Mouse (Mus musculus): Measurements from ENCODE around the gene Hibch.

Hibch gene

DNA sequence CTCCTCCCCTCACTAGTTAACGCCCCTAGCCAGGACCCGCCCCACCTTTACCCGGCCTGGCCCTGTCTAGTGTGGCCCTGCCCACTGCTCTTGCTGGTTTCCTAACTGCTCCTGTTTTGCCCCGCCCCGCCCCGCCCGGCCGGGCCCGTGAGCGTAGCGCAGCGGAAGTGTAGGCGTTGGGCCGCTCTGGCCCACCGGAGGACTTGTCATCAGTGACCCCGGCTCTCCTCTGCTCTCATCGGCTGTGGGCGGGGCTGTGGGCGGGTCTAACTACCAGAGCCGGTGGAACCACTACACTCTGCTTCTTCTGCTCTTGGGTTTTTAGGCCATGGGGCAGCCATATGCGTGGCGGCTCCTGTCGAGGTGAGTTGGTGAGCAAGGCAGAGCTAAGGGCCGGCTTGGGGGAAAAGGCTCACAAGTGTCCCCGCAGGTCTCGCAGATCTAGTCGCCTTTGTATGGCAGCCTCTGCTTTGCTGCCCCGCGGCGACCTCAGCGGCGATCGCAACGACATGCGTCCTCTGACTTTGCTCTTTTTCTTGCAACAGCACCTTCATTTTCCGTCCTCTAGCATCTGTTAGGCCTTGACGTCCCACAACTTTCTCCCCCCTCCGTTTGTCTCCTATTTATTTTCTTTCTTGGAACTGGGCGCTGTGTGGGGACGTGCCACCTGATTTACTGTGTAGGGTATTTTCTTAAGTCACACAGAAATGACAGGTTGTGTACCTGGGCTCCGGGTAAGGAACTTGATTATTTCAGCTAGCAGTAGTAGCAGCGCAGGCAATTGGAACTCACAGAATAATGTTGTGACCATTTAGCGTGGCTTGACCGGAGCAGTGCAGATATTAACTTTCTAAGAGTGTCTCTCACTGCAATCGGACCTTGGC is at the start of gene Hibch:
Hibch (plus strand) TSS at position 148 of the 884 bp plus-strand sequence.
- peak; percentile 100 for DNase-seq

DNA sequence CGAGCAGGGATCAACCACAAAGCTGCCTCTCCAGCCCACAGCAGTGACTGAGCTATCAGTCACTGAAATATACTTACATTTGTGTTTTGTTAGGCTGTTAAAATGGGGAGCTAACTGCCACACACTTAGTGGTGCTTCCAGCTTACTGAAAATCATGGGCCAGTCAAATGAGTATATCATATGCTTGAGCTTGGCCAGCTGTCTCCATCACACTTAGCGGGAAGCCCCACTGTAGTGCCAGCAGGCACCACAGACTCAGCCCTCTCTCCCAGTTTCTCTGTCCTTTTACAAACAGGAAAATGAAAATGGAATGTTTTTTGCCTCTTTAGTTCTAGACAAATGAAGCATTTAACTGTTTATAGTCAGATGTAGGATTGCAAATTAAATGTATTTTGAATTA is 48.8 kb upstream of the Hibch start:
- no peak for DNase-seq

GRCm38 (mm10) chr1:52799056-52799726 is 45.5 kb upstream of the Hibch start:
- DNase-seq = no peak

- no peak for DNase-seq
Measured at GRCm38 (mm10) chr1:52799772-52800171, 45.0 kb upstream of the Hibch start.

DNA sequence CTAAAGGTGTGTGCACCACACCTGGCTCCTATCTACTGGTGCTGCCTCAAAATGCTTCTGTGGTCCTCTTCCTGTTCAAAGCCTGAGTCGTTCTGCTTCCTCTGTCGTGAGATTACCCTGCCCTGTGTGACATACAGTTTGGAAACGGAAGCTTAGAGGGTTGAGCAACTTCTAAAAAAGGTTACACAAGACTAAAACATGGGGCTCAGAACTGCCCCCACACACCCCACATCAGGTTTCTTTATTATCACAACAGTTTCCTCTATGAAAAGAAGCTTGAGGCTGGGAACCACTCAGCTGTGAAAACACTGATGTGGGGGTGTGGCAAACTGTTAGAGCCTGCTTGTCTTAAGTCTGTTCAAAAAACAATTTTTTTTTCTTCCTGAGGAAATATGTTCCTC is 44.4 kb upstream of the Hibch start:
- peak; percentile 13 for DNase-seq

DNA sequence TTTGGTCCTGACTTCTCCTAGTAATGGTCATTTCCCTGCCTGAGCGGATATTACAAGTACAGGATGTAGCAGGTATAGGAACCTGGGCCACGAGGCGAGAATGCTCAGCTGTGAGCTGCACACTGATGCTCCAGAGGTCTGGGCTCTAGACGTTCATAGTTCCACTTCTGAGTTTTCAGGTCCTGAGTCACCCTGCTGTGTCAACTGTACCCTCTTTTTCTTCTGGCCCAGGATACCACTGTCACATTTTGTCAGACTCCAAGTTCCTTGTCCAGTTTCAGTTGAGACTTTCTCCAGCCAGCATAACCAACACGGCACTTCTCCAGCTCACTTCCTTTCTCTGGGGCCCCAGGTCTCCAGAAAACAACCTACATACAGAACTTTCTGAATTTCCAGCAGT is 43.1 kb upstream of the Hibch start:
- no peak for DNase-seq

- DNase-seq = no peak
Measured at GRCm38 (mm10) chr1:52802406-52802975, 42.2 kb upstream of the Hibch start.

- no peak for DNase-seq
Measured at GRCm38 (mm10) chr1:52805041-52805440, 39.7 kb upstream of the Hibch start.

GRCm38 (mm10) chr1:52808456-52808855 is 36.3 kb upstream of the Hibch start:
- no peak for DNase-seq

DNA sequence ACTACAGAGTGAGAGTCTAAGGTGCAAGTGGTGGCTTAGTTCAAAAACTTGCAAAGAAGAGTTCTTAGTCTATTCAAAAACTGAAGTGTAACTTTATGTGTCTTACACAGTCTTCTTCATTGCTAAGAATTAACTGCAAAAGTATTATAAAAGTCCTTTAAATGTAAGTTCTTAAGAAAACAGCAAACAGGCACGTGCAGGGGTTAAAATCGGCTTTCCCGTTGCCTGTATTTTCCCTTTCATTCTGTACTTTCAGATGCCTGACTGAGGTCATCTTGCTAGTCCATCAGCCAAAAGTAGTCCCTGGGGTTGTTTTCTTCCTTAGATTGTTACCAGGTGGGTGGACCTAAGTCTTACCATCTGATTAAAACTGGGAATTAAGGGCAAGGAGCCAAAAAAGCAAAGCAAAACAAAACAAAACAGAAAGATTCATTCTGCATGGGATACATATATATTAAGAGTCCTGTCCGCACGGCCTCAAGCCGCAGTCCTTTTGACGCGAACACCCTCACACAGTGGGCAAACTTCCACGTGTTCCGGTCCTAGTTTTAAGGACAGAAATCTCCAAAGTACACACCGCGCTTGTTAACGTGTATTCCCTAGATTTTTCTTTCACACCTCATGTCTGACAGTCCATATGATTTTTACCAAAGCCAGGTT is 28.4 kb upstream of the Hibch start:
- peak; percentile 49 for DNase-seq

- peak; percentile 86 for DNase-seq
Measured at GRCm38 (mm10) chr1:52816910-52817812, 27.6 kb upstream of the Hibch start, which contains the start of gene Inpp1. TSS of gene Inpp1 (minus strand) at chr1:52817688.

GRCm38 (mm10) chr1:52817813-52818147 is 26.9 kb upstream of the Hibch start:
- no peak for DNase-seq

DNA sequence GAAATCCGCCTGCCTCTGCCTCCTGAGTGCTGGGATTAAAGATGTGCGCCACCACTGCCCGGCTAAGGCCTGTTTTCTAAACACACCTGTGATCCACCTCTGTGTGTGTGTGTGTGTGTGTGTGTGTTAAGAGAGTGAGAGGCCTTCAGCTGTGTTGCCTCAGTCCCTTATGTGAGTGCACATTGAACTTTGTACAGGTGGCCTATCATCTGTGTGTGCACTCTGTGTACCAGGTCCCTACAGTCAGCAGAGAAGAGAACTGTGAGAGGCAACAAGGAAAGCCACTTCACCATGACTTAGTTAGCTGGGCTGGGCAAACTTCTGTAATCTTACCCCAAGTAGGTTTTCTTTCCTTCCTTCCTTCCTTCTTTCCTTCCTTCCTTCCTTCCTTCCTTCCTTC is 5.6 kb upstream of the Hibch start:
- DNase-seq = no peak

- DNase-seq = no peak
Measured at GRCm38 (mm10) chr1:52844354-52844753, 375 bp upstream of the Hibch start.

DNA sequence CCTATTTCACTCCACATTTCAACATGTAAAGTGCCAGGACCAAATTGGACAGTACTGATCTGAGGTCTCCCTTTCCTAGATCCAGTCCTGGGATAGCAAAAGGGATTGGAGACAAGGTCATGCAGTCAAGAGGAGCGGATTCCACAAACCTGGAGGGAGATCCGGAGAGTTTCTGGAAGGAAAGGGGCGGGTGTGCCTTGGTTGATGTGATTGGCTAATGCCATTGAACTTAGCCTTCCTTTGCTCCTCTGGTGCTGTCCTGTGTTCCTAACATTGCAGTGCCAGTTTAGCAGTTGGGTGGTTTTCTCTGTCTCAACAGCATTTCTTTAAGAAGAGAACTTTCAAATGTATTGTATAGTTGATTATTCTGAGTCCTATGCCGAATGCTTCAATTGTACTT is 1.8 kb downstream of the Hibch start:
- DNase-seq = peak; percentile 48

GRCm38 (mm10) chr1:52849422-52849821 is 4.7 kb downstream of the Hibch start:
- no peak for DNase-seq

DNA sequence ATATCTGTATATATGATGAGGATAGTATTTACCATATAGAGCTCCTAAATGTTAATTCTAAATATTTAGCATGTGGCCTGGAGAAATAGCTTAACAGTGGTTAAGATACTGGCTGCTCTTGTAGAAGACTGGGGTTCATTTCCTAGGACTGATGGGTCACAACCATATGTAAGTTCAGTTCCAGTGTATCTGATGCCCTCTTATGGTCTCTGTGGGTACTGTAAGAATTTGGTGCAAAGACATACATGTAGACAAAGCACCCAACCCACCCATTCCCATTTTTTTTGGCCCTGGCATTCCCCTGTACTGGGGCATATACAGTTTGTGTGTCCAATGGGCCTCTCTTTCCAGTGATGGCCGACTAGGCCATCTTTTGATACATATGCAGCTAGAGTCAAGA is 9.3 kb downstream of the Hibch start:
- peak; percentile 57 for DNase-seq

GRCm38 (mm10) chr1:52855904-52856601 is 11.3 kb downstream of the Hibch start:
- DNase-seq = no peak

GRCm38 (mm10) chr1:52864220-52864619 is 19.5 kb downstream of the Hibch start:
- no peak for DNase-seq

DNA sequence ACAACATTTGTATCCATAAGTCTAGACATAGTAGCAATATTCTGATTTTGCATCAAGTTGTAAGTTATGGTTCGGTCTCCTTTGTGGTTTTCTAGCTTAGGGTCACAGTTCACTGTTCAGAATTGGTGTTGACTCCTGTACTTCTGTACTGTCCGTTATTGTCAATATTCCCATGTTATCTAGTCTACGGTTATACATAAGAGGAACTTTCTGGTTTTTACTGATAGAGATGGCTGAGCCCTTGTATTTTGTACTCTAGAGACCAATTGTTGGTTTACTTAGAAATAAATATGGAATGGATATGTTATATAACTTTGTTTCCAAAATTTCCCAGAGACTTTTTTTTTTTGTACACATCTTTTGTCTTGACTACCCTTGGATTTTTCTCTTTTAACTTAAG is 21.3 kb downstream of the Hibch start:
- DNase-seq = no peak

- no peak for DNase-seq
Measured at GRCm38 (mm10) chr1:52867876-52868275, 23.1 kb downstream of the Hibch start.

- no peak for DNase-seq
Measured at GRCm38 (mm10) chr1:52884208-52884607, 39.5 kb downstream of the Hibch start.

Measured in kidney, adult 9 months (tissue).